Comparison of ENCODE assay signal across 8 mouse cellular contexts in the genomic region with DNA sequence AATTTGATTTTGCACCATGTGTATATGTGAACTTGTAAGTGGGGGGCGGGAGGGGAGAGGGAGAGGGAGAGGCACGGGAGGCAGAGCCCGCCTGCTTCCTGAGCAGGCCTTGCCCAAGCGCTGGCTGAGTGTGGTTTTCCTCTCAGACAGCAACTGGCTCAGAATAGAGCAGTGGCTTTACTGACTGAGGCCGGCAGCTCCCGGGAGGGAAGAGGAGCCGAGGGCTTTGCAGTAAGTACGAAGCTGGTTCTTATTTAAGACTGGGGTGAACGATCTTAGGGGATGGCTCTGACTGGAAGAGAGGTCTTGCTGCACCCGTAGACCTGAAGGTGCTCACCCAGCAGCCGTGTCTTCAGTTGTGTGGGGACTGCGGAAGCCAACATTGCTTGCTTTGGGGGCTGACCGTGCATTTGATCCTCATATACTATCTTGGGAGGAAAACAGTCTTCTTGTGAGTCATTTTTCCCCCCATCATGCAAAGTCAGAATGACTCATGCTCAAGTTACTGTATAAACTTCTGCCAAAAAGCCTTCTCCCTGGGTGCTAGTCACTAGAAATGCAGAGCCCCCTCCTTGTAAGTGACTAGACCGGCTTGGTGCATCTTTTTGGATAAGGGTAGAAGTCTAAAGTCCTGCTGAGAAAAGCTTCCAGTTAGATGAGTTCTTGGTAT. TPM values are rescaled to one million over a fixed set of nuclear protein-coding genes. Genes with fewer than 3 reads are reported as not detected.
DNase-seq lines count a peak whose midpoint lies in the region; ATAC-seq and TF ChIP-seq lines count a peak whose summit lies in the region.

No protein-coding gene starts in this region.

- H3K9me3 ChIP-seq in embryonic facial prominence, embryonic 15.5 days (replicated peaks) = no peaks in the 10 kb centered on the region
- no peaks in the 10 kb centered on the region for H3K9me3 ChIP-seq in intestine, embryonic 14.5 days (ENCODE audit: control insufficient read depth, low read length)
- no peaks in the 10 kb centered on the region for H3K9me3 ChIP-seq in lung, postnatal 0 days (ENCODE audit: low read length)

- no peaks in the 10 kb centered on the region for H3K27me3 ChIP-seq in embryonic facial prominence, embryonic 15.5 days
- H3K27me3 ChIP-seq in intestine, embryonic 14.5 days (replicated peaks; ENCODE audit: control insufficient read depth, insufficient read depth, low read length) = no peaks in the 10 kb centered on the region
- H3K27me3 ChIP-seq in lung, postnatal 0 days (replicated peaks; ENCODE audit: insufficient read depth, low read length) = no peaks in the 10 kb centered on the region
- H3K27me3 ChIP-seq in thymus, adult 2 months (ENCODE audit: control insufficient read depth, insufficient read depth, low read length) = peaks cover 2% of the 10 kb centered on the region; the same call in 1 of the 2 replicates

- 24% methylated on average over 14 of the region's 14 CpGs for WGBS in embryonic facial prominence, embryonic 15.5 days
- WGBS in intestine, embryonic 14.5 days = 47% methylated on average over 14 of the region's 14 CpGs
- WGBS in lung, postnatal 0 days = 30% methylated on average over 14 of the region's 14 CpGs
- WGBS in thymus, adult 2 months = 4% methylated on average over 14 of the region's 14 CpGs

- no peak for TF ChIP-seq POLR2A in thymus, adult 2 months (IDR thresholded peaks at IDR 0.05; ENCODE audit: control insufficient read depth, extremely low read depth, insufficient read depth, low read length, poor library complexity)

- H3K4me3 ChIP-seq in embryonic facial prominence, embryonic 15.5 days (replicated peaks) = peak overlapping the region; percentile 17
- no peak overlapping the region for H3K4me3 ChIP-seq in intestine, embryonic 14.5 days (ENCODE audit: low read depth, low read length)
- H3K4me3 ChIP-seq in lung, postnatal 0 days (ENCODE audit: low read depth, low read length) = peak overlapping the region; percentile 12; the same call in 1 of the 2 replicates
- no peak overlapping the region for H3K4me3 ChIP-seq in thymus, adult 2 months (ENCODE audit: control insufficient read depth, insufficient read depth, low read length)

- no peak overlapping the region for H3K9ac ChIP-seq in embryonic facial prominence, embryonic 15.5 days
- H3K9ac ChIP-seq in intestine, embryonic 14.5 days (ENCODE audit: low read length) = no peak overlapping the region
- no peak overlapping the region for H3K9ac ChIP-seq in lung, postnatal 0 days (replicated peaks; ENCODE audit: low read depth)

- peak overlapping the region; percentile 83 for H3K27ac ChIP-seq in embryonic facial prominence, embryonic 15.5 days (replicated peaks)
- peak overlapping the region; percentile 38; the same call in 1 of the 2 replicates for H3K27ac ChIP-seq in intestine, embryonic 14.5 days (ENCODE audit: low read depth)
- H3K27ac ChIP-seq in lung, postnatal 0 days (ENCODE audit: low read length) = peak overlapping the region; percentile 34
- no peak overlapping the region for H3K27ac ChIP-seq in thymus, adult 2 months (ENCODE audit: control insufficient read depth, insufficient read depth, low read length)

- peak; percentile 84; the same call in 1 of the 2 replicates for ATAC-seq in embryonic facial prominence, embryonic 15.5 days (ENCODE audit: insufficient number of reproducible peaks, low FRiP score, low TSS enrichment, low read depth)
- no peak for ATAC-seq in intestine, embryonic 14.5 days (replicated peaks; ENCODE audit: low FRiP score, low TSS enrichment, low read depth)
- ATAC-seq in lung, postnatal 0 days = peak; percentile 79

- no peak for TF ChIP-seq EP300 in lung, postnatal 0 days (IDR thresholded peaks at IDR 0.05)

- TF ChIP-seq CTCF in lung, postnatal 0 days (IDR thresholded peaks at IDR 0.05) = no peak
- TF ChIP-seq CTCF in thymus, adult 2 months (IDR thresholded peaks at IDR 0.05; ENCODE audit: borderline replicate concordance, control insufficient read depth, extremely low read depth, insufficient read depth, low read length, poor library complexity) = no peak

- no peaks in the 10 kb centered on the region for H3K36me3 ChIP-seq in embryonic facial prominence, embryonic 15.5 days
- H3K36me3 ChIP-seq in intestine, embryonic 14.5 days (ENCODE audit: control insufficient read depth, insufficient read depth, low read length) = no peaks in the 10 kb centered on the region
- no peaks in the 10 kb centered on the region for H3K36me3 ChIP-seq in lung, postnatal 0 days (ENCODE audit: insufficient read depth, low read length)
- no peaks in the 10 kb centered on the region for H3K36me3 ChIP-seq in thymus, adult 2 months (ENCODE audit: control insufficient read depth, insufficient read depth, low read length)

- H3K4me1 ChIP-seq in embryonic facial prominence, embryonic 15.5 days = peaks cover 38% of the 10 kb centered on the region
- peaks cover 3% of the 10 kb centered on the region; the same call in 1 of the 2 replicates for H3K4me1 ChIP-seq in intestine, embryonic 14.5 days (replicated peaks; ENCODE audit: control insufficient read depth, insufficient read depth, low read length)
- peaks cover 5% of the 10 kb centered on the region; the same call in 1 of the 2 replicates for H3K4me1 ChIP-seq in lung, postnatal 0 days (ENCODE audit: insufficient read depth, low read depth, low read length)
- H3K4me1 ChIP-seq in thymus, adult 2 months (replicated peaks; ENCODE audit: control insufficient read depth, insufficient read depth, low read length) = peaks cover 4% of the 10 kb centered on the region

- H3K4me2 ChIP-seq in embryonic facial prominence, embryonic 15.5 days (replicated peaks) = peak overlapping the region; percentile 23
- peak overlapping the region; percentile 13; the same call in 1 of the 2 replicates for H3K4me2 ChIP-seq in intestine, embryonic 14.5 days (ENCODE audit: low read length)
- peak overlapping the region; percentile 36; the same call in 1 of the 2 replicates for H3K4me2 ChIP-seq in lung, postnatal 0 days (replicated peaks; ENCODE audit: low read depth, low read length)

- DNase-seq in kidney, postnatal 10 days = peak; percentile 53
- DNase-seq in kidney, adult 8-10 months = no peak
- peak; percentile 86 for DNase-seq in NIH3T3 (ENCODE audit: low read depth)
- no peak for DNase-seq in intestine, embryonic 14.5 days (ENCODE audit: low spot score)
- DNase-seq in lung, postnatal 0 days (ENCODE audit: low spot score) = peak; percentile 54
- peak; percentile 22 for DNase-seq in thymus, adult 2 months
- no peak for DNase-seq in cerebellum, adult 8-10 months

RNA-seq across cellular contexts. Expression of gene Specc1, which starts 48.8 kb away (rescaled TPM):
- 10.8 and 12.7 TPM in 2 replicates for polyA plus RNA-seq in embryonic facial prominence, embryonic 15.5 days (2015; fragmentation: Nextera tagmentation; extraction: Ambion mirVana)
- polyA plus RNA-seq in intestine, embryonic 14.5 days (2014; fragmentation: Nextera tagmentation; extraction: Ambion mirVana) = 10.5 and 12.1 TPM in 2 replicates
- 14.7 and 18.6 TPM in 2 replicates for polyA plus RNA-seq in lung, postnatal 0 days (2015; fragmentation: Nextera tagmentation; extraction: Ambion mirVana)
- 2.1 and 2.4 TPM in 2 replicates for polyA plus RNA-seq in thymus, adult 2 months (2012; rRNA removed)

Comparison
In these comparisons a context has a peak if more than half of its experiments do, and no peak if none do; other contexts are left out.
1. DNase-seq: peak in kidney, postnatal 10 days (single experiment), NIH3T3 (single experiment), lung, postnatal 0 days (single experiment) and thymus, adult 2 months (single experiment); none in kidney, adult 8-10 months (0 of 2), intestine, embryonic 14.5 days (single experiment) and cerebellum, adult 8-10 months (single experiment).
2. H3K4me3 ChIP-seq: peak in embryonic facial prominence, embryonic 15.5 days (single experiment) and lung, postnatal 0 days (single experiment); none in intestine, embryonic 14.5 days (single experiment) and thymus, adult 2 months (single experiment).
3. Peak in every context shown above with its lines, with median percentiles within 50 percentile points of each other: H3K4me2 ChIP-seq.